Mouse (Mus musculus) urinary bladder, postnatal 36 days (tissue): ENCODE data around the gene Pagr1b.

Experiments
- DNase-seq, 2 experiments: peaks; one replicate each; pipeline ENCODE4 v3.0.0; 2022; ENCODE audit warnings: low spot score in 2 of 2, mixed read lengths in 1 of 2

Pagr1b gene

GRCm38 (mm10) chr7:127003620-127004019, 12.7 kb downstream of the Pagr1b start:
- DNase-seq: no peak

- DNase-seq: no peak
These were observed 16.7 kb downstream of the Pagr1b start for GRCm38 (mm10) chr7:126999568-126999967.

DNA sequence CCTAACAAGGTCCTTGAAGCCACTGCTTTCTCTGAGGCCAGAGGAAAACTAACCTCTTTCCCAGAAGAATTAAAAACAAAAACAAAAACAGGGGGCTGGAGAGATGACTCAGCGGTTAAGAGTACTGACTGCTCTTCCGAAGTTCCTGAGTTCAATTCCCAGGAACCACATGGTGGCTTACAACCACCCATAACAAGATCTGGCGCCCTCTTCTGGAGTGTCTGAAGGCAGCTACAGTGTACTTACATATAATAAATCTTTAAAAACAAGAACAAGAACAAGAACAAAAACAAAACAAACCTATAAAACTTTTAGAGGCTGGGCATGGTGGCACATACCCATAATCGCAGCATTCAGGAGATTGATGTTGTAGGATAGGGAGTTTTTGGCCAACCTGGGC, 19.8 kb downstream of the Pagr1b start:
- no peak for DNase-seq

- DNase-seq: no peak
These were observed 27.5 kb downstream of the Pagr1b start for GRCm38 (mm10) chr7:126988816-126989215.

DNA sequence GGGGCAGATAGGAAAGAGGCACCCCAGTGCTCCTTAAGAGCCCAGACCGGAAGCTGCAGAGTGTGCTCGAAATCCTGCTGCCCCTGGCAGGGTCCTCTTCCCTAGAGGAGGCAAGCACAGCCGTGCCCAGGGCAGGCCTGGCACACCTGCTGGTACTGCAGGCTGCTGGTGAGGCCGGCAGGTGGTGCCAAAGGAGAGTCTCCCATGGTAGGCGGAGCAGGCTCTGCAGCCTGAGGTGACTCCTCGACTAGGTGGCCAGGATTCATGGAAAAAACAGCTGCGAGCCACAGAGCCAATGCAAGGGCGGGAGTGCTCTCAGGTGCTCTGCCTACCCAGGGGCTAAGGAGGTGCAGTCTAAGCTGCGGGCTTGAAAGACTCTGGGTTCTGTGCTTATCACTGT, 30.0 kb downstream of the Pagr1b start:
- DNase-seq: peak; percentile 19 to 39

DNA sequence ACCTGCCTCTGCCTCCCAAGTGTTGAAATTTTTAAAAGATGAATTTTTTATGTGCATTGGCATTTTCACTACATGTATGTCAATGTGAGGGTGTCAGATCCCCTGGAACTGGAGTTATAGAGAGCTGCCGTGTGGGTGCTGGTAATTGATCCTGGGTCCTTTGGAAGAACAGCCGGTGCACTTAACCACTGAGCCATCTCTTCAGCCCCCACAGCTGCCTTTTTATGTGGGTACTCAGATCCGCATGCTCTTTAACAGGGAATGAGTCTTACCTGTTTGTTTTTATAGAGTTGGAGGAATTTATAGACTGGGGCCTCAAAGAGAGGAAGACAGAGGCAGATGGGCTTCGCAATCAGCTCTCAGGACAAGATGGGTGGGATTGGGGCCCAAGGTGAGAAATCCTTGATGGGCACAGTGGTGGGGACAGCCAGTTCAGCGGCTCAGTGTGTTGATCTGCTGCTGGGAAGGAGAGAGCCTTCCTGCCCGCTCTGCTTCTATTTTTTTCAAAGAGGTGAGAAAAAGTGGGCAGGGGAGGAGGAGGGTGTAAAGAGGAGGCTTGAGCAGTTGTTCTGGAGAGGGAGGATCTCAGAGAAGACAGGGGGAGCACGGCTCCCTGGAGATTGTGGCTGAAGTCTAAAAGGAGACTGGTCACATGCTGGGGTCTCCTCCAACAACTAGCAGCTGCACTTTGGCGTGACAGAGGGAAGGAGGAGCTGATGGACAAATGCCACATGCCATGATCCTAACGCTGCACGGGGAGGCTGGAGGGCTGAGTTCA, 31.4 kb downstream of the Pagr1b start:
- DNase-seq: no peak

DNA sequence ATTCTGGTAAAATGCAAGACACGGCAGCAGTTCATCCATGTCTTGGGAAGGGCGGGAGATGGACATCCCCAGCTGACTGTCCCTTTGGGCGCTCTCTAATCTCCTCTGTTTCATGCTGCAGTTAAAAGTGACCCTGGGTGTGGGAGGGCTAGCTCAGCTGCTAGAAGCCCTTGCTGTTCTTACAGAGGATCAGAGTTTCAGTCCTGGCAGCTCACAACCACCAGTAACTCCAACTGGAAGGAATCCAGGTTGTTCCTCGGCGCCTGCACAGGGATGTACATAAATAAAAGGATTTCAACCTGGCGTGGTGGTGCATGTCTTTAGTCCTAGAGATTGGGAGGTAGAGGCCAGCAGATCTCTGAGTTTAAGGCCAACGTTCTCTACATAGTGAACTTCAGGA, 33.2 kb downstream of the Pagr1b start:
- DNase-seq: no peak

- DNase-seq: no peak
These were observed 34.2 kb downstream of the Pagr1b start for GRCm38 (mm10) chr7:126982054-126982453.

- no peak for DNase-seq
These were observed 34.7 kb downstream of the Pagr1b start for GRCm38 (mm10) chr7:126981601-126982000.

DNA sequence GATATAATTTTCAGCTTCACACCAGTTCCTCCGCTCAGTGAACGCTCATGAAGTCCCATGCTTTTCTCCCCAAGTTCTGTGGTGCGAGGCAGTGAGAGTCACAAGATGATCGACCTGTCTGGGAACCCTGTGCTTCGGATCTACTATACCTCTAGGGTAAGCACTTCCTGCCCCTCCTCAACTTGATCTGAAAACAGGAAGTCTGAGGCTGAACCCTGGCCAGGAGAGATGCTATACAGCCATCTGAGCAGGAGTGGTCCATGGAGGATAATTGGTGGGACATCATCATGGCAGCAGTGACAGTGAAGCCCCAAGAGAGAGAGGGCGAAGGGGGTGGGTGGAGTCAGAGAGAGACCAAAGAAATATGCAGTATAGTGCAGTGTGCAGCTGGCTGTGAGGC, 37.4 kb downstream of the Pagr1b start:
- DNase-seq: no peak

DNA sequence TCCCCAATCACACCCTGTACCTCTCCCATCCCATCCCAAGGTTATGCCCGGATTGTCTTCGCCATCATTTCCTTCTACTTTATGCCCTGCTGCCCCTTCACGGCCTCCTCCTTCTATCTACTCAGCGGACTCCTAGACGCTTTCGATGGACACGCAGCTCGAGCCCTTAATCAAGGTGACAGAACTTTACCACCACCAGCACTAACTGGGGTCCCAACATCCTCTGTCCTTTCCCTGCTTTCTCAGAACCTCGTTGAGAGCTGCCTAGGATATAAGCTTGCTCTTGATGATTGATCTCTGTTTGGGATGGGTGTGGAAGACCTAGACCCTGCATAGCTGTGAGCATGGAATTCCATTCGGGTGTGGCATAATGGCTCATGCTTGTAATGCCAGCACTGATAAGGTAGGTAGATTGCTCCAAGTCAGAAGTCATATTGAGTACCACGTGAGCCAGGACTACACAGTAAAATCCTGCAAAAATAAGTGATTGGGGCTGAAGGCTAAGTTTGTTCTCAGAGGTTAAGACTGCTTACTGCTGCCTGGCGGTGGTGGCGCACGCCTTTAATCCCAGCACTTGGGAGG, 39.3 kb downstream of the Pagr1b start:
- DNase-seq: peak in 1 of 2 experiments; percentile 19

- DNase-seq: peak; percentile 89 to 96
These were observed 40.1 kb downstream of the Pagr1b start, which contains the start of gene Cdiptos for GRCm38 (mm10) chr7:126975950-126976866. Cdiptos (minus strand) TSS chr7:126976098.

GRCm38 (mm10) chr7:126975893-126975949, 40.6 kb downstream of the Pagr1b start, which contains the start of gene Cdipt:
Cdipt (plus strand) TSS chr7:126975914.
- DNase-seq: no peak

GRCm38 (mm10) chr7:126975493-126975892, 40.8 kb downstream of the Pagr1b start:
- DNase-seq: peak in 1 of 2 experiments; percentile 6

DNA sequence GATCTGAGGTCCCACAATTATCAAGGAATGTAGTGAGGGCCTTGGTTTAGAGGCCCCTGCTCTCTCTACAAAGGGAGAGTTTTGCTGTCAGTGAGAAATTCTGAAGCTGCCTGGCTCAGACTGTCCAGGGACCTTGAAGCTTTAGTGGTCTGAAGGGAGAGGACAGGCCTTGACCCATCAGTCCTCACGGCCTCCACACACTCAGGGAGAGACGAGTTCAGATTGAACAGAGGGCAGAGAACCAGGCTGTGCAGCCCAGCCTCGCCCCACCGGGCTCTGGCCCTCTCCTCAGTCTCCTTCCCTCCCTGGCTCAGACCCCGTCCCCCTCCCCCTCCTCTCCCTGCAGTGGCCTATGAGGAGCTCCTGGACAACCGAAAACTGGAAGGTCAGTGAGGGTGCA, 48.9 kb downstream of the Pagr1b start:
- no peak for DNase-seq

GRCm38 (mm10) chr7:126965568-126965967, 50.7 kb downstream of the Pagr1b start:
- DNase-seq: no peak

DNA sequence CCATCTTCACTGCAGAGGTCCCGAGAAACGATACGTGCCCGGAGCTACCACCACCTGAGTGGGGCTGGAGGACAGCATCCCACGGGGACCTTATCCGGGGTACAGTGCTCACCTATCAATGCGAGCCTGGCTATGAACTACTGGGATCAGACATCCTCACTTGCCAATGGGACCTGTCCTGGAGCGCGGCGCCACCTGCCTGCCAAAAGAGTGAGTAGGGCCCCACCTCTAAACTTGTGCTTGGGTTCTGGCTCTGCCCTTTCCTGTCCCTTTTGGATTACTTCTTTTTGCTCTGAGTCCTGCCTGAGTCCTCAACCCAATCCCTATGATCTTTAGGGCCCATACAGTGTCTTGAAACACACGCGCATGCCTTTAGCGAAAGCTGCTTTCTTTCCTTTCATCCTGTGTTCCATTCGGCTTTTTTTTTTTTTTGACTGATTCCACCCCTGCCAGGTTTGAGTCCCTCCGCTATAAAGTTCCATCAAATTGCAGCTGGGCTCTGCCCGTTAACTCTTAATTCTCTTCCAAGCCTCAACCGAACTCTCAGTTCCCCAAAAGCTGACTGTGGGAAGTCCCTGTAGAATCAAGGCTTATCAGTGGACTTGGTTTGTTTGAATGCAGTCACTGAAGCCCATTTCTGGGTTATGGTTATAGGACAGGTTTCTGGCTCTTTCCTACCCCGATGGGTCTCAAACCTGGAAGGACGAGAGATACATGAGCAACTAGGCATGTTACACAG, 52.6 kb downstream of the Pagr1b start:
- DNase-seq: peak; percentile 25 to 29

DNA sequence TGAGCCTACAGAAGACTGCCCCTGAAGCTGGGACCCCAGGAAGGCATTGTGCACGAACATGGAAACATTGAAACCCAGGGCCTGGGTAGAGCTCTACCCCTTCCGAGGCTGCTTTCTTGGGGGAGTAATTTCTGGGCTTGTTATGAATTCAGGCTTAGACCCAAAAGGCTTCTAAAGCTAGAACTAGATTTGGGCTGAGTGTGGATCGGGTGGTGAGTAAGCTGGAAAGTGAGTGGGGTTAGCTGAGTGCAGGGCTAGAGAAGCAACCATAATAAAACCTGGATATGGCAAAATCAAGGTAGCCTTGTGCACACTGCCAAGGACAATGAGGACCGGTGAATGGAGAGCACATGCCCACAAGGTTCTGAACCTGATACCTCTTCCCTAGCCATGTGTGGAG, 54.3 kb downstream of the Pagr1b start:
- DNase-seq: no peak

GRCm38 (mm10) chr7:126961095-126961494, 55.2 kb downstream of the Pagr1b start:
- no peak for DNase-seq

DNA sequence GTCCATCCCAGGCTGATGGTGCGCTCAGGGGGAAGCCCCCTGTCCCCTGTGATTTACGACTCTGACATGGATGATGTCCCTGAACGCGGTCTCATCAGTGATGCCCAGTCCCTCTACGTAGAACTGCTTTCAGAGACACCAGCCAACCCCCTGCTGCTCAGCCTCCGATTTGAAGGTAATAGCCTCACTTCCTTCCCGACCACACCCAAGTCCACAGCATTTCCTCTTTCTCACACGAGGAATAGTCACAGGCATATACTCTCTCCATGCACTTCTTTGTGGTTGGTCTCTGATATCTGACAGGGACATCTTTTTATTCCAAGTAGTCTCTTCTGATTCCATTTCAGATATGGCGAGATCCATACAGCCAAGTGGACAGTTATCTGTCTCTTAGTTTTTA, 56.5 kb downstream of the Pagr1b start:
- DNase-seq: no peak

DNA sequence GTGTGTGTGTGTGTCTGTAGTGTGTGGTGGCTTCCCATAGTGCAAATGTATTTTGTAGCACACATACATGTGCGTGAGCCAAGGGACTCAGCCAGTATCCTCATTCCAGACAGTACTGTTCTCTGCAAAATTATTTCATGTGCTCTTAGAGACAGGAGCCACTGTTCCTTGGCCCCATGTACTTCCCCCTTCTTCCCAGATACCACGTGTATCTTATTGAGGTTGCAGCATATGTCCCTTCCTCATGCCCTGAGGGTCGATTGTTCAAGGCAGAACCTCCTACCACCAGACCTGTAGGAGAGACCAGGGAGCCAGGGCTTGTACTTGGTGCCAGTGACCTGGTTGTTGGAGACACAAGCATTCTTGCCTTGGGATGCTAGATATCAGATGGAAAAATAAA, 61.2 kb downstream of the Pagr1b start:
- DNase-seq: no peak

DNA sequence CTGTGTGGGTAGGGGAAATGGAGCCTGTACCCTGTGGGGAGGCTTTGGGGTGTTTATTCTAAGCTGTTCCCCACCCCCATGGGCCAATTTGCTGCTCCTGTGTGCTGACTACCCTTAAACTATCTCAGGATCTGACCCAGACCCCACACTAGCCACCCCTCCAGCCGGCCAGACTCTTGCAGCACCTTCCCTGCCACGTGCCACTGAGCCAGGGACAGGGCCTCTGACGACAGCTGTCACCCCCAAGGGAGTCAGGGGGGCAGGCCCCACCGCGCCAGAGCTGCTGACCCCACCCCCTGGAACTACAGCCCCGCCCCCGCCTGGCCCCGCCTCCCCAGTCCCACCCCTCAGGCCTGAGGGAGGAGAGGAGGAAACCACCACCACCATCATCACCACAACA, 63.6 kb downstream of the Pagr1b start:
- DNase-seq: no peak
